Mouse (Mus musculus) v-Abl transformed pro-B cells (cell line): ENCODE data around the gene Tnr.

ENCODE experiments used
- in situ Hi-C, 2 experiments: fragments of 400-800 bp; cut with MboI; formaldehyde crosslinking; loops; one replicate each; pipeline ENCODE4 v1.15.1; 2025; ENCODE audit not compliant: unreplicated experiment in 2 of 2

The Tnr gene

DNA sequence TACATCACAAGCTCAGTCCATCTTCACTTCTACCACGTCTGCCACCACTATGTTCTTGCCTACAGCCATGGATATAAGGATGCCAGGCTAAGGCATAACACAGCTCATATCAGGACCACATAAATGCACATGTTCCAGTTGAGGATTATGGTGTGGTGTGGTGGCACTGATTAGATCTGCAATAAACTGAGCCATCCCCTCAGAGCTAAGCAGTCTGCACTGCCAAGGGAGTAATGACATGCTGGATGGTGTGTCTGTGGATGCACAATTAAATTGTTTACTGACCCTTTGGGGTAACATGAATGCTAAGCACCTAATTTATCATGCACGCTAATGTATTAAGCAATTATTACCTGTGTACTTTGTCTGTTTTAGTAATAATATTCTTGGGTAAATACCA is 95.6 kb downstream of the Tnr start:
- in situ Hi-C loops = no loop called here

DNA sequence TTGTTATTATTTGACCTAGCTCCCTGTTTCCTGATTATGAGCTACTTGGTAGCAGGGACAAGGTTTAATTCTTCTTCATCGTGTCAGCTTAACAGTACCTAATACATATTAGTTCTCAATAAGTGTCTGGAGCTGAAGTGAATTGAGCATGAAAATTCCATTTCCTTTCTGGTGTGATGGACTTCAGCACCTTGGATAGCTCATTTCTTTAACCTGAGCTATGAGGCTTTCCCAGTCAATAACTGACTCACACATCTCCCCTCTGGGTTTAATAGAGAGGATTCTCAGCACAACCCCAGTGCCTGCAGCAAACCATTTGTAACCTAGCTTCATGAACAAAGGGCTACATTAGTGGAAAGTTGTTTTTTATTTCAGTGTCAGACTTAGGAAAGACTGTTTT is 97.8 kb downstream of the Tnr start:
- in situ Hi-C loops = no loop called here

- in situ Hi-C loops = no loop called here
Observed at GRCm38 (mm10) chr1:159629119-159629518, 105.5 kb downstream of the Tnr start.

DNA sequence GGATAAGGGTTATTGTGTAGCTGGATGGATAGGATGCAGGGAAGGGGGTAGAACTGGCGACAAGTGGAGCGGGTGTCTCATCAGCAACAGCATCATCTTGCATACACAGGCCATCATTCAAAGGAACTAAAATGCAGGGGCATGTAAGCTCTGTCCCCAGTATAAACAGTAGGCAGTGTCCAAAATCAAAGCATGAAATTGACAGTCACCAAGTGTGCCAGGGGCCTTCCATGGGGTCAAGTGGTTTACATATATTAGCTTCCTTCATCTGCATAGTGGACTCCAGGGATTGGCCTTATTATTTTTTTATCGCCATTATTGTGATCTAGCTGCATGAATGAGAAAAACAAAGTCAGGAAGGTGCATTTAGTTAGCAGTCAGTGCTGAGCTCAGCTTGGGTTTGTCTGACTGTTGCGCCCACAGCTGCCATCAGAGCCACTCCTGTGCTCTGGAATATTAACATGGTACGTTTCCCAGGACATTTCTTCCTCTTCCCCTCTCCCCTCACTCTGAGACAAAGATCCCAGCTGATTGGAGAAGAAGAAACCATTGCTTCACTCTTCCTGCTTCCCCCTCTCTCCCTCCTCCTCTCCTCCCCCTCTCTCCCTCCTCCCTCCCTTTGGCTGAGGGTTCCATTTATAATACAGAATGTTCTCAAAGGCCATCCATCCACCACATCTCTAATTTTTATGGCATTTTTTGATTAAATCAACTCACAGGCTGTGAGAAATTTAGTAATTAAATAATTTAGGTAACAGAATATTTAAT is 106.4 kb downstream of the Tnr start:
- in situ Hi-C loops = no loop called here

DNA sequence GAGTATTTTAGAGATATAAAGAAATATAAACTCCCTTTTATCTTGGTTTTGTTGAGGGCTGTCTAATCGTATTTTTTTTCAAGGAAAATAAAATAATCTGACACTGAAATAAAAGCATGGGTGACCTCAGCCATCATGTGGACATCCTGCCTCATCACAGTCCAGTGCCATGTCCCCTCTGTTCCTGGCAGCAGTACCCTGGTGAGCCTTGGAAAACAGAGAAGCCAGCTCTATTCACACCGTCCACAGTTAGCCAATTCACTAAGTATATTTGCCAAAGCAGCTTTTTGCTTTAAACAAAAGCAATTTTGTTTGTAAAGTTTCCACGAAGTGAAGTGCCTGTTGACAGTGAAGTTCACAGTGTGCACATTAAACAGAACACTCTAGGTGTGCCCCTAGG is 109.0 kb downstream of the Tnr start:
- in situ Hi-C loops = no loop called here

GRCm38 (mm10) chr1:159639408-159639807 is 115.8 kb downstream of the Tnr start:
- in situ Hi-C loops = no loop called here

DNA sequence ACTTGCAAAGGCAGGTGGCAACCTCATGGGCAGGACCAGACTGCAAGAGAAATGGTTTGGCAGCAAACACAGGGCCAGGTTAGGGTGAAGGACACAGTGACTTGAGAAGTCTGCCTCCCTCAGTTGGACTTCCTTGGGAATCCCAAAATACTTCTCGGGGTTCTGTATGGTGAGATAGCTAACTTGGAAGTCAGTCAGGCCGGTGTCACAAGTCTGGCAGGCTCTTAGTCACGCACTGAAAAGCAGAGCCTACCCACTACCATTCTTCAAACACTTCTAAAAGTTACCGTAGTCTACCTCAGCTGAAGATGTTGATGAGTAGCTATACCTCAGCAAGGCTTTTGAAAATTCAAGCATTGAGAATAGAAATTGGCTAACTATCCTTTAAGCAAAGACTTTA is 122.2 kb downstream of the Tnr start:
- in situ Hi-C loops = no loop called here

DNA sequence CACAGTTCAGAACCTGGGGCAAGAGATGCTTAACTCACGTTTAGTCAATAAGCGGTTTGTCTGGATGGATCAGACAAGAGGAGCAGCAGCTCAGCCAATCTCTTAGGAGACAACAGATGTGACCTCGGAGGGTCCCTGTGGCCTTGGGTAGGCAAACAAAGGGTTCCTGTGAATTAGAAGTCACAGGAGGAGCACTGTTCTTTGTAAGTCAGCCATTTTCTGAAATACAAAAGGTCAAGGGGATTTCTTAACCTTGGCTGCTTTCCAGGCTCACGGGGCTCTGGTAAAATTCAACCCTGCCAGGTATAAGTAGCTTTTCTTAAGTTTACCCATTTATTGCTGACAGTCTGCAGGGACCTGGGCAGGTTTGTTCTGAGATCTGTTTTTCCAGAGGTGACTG is 126.9 kb downstream of the Tnr start:
- in situ Hi-C loops = no loop called here

DNA sequence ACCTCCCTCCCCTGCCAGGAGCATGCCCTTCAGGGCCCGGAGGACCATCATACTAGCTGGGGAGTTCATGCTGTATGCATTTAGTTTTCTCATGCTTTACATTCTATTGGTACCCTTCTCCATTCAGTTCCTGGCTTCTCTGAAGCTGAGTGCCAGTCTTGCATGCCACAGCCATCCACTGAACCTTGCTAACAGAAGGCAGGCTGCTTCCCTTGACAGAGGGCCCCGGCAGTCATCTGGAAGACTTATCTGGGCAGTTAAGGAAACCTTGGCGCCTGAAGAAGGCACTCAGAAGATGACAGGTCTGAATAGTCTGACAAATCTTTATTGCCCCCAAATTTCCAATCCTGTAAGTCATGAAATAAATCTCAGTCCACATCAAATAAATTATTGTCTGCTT is 131.7 kb downstream of the Tnr start:
- in situ Hi-C loops = no loop called here

- in situ Hi-C loops = no loop called here
Observed at GRCm38 (mm10) chr1:159657856-159658542, 134.4 kb downstream of the Tnr start.

DNA sequence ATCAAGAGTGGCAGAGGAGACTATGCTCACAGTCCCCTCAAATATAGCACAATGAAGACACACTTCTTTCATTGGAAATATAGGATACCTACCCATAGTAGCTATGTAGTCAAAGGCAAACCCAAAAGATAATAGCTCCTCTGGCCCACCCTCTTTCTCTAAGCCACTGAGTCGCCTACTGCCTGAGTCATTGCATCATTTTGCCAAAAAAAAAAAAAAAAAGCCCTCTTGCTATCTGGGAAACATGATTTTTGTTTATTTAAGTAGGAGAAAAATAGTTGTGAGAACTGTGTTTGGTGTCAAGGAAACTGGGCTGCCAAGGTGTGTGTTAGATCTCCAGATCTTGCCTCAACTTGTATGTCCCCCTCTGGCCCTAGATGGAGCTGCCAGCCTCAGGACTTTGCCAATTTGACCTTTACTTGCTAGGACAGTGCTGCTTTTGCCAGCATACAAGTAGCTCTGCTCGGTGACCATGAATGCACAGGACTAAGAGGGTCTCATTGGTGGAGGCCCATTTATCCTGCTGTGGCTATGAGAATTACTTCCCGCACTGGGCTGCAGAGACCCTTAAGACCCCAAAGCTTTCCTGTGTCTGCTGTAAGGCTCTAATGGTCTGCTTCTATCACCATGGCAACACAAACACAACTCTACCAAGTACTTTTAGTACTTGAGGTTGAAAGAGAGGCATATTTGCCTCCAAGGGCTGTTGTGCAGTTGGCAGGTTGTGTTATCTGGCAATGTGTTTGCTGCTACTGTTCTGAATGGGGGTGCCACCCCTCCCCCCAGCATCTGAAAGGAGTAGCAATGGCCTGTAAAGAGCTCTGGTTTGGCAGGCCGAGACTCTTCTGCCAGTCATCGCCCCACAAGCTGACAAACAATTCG is 137.3 kb downstream of the Tnr start:
- in situ Hi-C loops = no loop called here

DNA sequence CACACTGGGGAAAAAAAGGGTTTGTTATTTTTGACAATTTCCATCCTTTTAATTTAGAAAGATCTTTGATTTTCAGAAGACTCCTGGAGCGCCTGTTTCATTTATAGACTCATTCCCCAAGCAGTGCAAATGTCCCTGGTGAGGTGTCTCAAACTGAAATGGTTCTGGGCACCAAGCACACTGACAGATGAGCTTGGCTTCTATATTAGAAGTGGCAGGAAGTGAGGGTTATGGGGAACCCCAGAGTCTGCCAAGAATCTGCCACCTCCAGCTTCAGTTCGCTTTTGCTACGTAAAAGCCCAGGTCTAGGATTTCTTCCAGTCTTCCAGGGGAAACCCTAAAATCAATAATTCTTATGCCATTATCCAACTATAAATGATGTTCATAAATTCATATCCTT is 140.9 kb downstream of the Tnr start:
- in situ Hi-C loops = no loop called here

GRCm38 (mm10) chr1:159664945-159665344 is 141.4 kb downstream of the Tnr start:
- in situ Hi-C loops = no loop called here

GRCm38 (mm10) chr1:159670629-159671150 is 147.1 kb downstream of the Tnr start:
- in situ Hi-C loops = no loop called here

DNA sequence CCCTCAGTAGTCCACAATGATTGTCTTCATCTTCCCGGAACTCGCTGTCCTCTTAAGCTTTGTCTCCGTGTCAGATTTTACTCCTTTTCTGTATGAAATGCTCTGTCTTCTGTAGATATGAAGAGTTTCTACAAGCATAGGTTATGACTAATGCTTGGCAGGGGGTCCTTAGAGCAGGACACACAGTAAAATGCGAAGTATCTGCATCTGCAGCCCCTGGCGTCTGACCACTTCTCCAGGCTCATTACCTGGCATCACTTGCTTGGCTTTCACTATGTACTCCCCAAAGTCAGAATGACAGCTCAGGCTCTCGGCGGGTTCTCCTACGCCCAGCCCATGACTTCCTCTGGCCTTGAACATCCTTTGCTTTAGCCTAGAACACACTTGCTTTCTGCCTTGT is 147.6 kb downstream of the Tnr start:
- in situ Hi-C loops = no loop called here

GRCm38 (mm10) chr1:159674240-159674639 is 150.7 kb downstream of the Tnr start:
- in situ Hi-C loops = no loop called here

GRCm38 (mm10) chr1:159675472-159675871 is 151.9 kb downstream of the Tnr start:
- in situ Hi-C loops = no loop called here

DNA sequence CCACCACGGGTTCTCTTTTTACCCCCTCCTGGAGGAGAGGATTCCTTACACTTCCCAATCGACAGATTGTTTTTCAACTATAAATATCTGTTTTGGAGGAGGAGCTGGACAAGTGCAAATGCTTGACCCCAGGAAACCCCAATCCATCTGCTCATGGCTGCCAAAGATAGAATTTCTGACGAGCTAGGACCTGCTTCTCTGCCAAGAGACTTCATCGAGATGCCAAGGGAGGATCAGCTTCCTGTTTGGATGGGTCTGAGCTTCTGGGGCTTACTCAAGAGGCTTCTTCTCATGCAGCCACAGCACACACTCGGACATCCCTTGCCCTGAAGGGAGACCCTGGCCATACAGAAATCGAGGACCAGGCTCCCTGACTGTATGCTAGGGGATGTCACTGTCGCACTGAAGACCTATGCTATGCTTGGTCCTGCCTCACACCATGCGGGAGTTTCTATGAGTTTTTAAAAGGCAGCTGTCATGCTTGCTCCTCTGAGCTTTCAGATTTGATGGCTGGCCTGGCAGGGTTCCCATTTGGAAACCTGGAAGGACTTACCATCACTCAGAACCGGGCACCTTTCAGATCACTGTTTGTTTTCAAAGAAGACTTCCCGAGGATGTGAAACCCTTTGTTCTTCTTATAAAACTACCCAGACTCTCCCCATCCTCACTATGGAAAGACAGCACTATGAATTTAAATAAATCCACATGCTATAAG is 154.8 kb downstream of the Tnr start:
- in situ Hi-C loops = no loop called here

DNA sequence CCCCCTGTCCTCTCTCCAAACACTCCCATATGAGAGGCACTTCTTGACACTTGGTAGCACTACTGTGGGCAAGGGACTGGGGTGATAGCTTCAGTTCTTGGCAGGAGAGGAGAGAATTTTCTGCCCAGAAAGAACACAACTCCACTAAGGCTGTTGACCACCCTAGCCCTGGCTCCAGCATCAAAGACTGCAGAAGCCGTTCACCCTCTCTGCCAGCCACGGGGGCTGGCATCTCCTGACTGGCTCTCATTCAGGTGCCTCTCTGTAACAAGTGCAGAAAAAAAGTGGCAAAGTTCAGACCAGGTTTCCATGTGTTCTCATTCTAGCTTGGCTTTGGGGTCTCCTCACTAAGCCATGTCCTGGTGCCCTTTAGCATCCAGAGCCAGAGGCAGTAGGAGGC is 157.7 kb downstream of the Tnr start:
- in situ Hi-C loops = no loop called here

GRCm38 (mm10) chr1:159686476-159687231 is 163.1 kb downstream of the Tnr start:
- in situ Hi-C loops = no loop called here
